Mouse (Mus musculus) spleen, adult 2 months (tissue): ENCODE results near the gene Flt3l.

Source experiments
- CTCF ChIP-seq: fragments of 200-500 bp; IDR thresholded peaks from 2 replicates; pipeline ENCODE4 v1.5.1; 2011; ENCODE audit warnings: mild to moderate bottlenecking, inconsistent platforms; ENCODE audit not compliant: insufficient read depth, insufficient read length, insufficient replicate concordance; ENCODE audit errors: extremely low read depth
- POLR2A ChIP-seq: fragments of 200-500 bp; IDR thresholded peaks from 2 replicates; pipeline ENCODE4 v1.6.1; 2011; ENCODE audit warnings: low read depth, low read length, inconsistent platforms

DNA sequence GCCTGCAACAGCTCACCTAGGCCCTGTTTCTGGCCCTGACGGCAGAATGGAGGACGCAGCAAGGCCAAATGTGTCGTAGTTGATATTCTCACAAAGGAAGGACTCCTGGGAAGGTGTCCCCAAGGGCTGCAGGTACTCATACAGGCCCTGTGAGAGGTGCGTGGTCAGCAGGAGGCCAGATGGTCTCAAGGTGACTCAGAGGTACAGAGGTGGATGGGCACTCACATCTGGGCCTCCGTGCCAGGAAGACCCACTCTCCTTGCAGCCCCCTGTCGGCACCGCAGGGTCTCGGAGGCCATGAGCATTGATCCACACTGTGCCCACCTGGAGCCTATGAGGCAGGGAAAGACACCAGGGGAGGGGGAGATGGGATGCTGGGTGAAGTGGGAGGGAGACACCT is 9.2 kb upstream of the Flt3l start:
- no peak for TF ChIP-seq CTCF
- TF ChIP-seq POLR2A, result no peak
